Mouse (Mus musculus) CH12.LX (cell line): ENCODE results near the gene Gcm1. TPM values are rescaled to one million over a fixed set of nuclear protein-coding genes. Genes with fewer than 3 reads are reported as not detected.

ENCODE experiments used
- DNase-seq: peaks from one replicate; pipeline ENCODE4 v3.0.0-alpha.2; 2013; ENCODE audit errors: extremely low read depth
- H3K27ac ChIP-seq: 2 replicates; pipeline ENCODE4 v1.5.1; 2012; ENCODE audit warnings: low read depth, mild to moderate bottlenecking, control low read depth, moderate library complexity; ENCODE audit not compliant: insufficient read depth
- H3K27me3 ChIP-seq: replicated peaks from 2 replicates; pipeline ENCODE3; 2012; ENCODE audit warnings: inconsistent platforms
- H3K36me3 ChIP-seq, 2 experiments: replicated peaks in 1 of 2; 2 replicates each; pipeline versions ENCODE3 to v1.6.1; 2012; ENCODE audit warnings: inconsistent platforms in 1 of 2, low read length in 1 of 2, mild to moderate bottlenecking in 1 of 2, mixed read lengths in 1 of 2, moderate library complexity in 1 of 2; ENCODE audit not compliant: control insufficient read depth in 1 of 2, insufficient read depth in 1 of 2
- H3K4me1 ChIP-seq, 2 experiments: 2 replicates each; pipeline ENCODE4 v1.6.1; 2012; ENCODE audit warnings: inconsistent platforms in 1 of 2, moderate library complexity in 1 of 2; ENCODE audit not compliant: insufficient read depth in 2 of 2, control insufficient read depth in 1 of 2
- H3K4me2 ChIP-seq: 2 replicates; pipeline ENCODE4 v1.6.1; 2012; ENCODE audit warnings: low read depth, mild to moderate bottlenecking, control low read depth; ENCODE audit not compliant: poor library complexity, insufficient read depth, severe bottlenecking
- H3K4me3 ChIP-seq, 3 experiments: fragments of 150-350 bp in 1 of 3; sonication (generic) in 1 of 3; replicated peaks in 1 of 3; 2 replicates each; pipeline versions ENCODE3 to v1.5.1; 2011 to 2012; ENCODE audit warnings: low read depth in 2 of 3, low read length in 2 of 3, mild to moderate bottlenecking in 2 of 3, moderate library complexity in 2 of 3, control low read depth in 1 of 3, improper control_type of control experiment in 1 of 3, inconsistent platforms in 1 of 3, mixed read lengths in 1 of 3; ENCODE audit not compliant: poor library complexity in 1 of 3
- H3K79me2 ChIP-seq: replicated peaks from 2 replicates; pipeline ENCODE4 v1.6.1; 2012; ENCODE audit warnings: mild to moderate bottlenecking, moderate library complexity; ENCODE audit not compliant: control insufficient read depth, poor library complexity, insufficient read depth, severe bottlenecking; ENCODE audit errors: extremely low read depth
- H3K9ac ChIP-seq: 2 replicates; pipeline ENCODE4 v1.6.1; 2012; ENCODE audit warnings: low read depth, mild to moderate bottlenecking, control low read depth, moderate library complexity; ENCODE audit not compliant: insufficient read depth
- H3K9me3 ChIP-seq: replicated peaks from 2 replicates; pipeline ENCODE3; 2012; ENCODE audit warnings: low read length, inconsistent platforms, mixed read lengths
- BHLHE40 ChIP-seq: IDR thresholded peaks from 2 replicates; pipeline ENCODE4 v1.6.1; 2011; ENCODE audit warnings: mild to moderate bottlenecking, low read depth, low read length, improper control_type of control experiment
- CTCF ChIP-seq, 2 experiments: IDR thresholded peaks in 1 of 2; conservative IDR thresholded peaks in 1 of 2; 2 replicates each; pipeline ENCODE4 v1.5.1; 2011 to 2012; ENCODE audit warnings: low read depth in 2 of 2, low read length in 2 of 2, improper control_type of control experiment in 1 of 2, inconsistent platforms in 1 of 2, mild to moderate bottlenecking in 1 of 2, moderate library complexity in 1 of 2
- GABPA ChIP-seq: IDR thresholded peaks from 2 replicates; pipeline ENCODE4 v1.6.1; 2012; ENCODE audit warnings: low read depth, low read length, improper control_type of control experiment, inconsistent platforms; ENCODE audit not compliant: insufficient replicate concordance
- HCFC1 ChIP-seq: IDR thresholded peaks from 2 replicates; pipeline ENCODE4 v1.6.1; 2012; ENCODE audit warnings: low read depth, mild to moderate bottlenecking, inconsistent platforms, low read length, improper control_type of control experiment
- IRF4 ChIP-seq: IDR thresholded peaks from 2 replicates; pipeline ENCODE4 v1.6.1; 2014; ENCODE audit warnings: low read depth, mild to moderate bottlenecking, inconsistent platforms, low read length, improper control_type of control experiment
- JUND ChIP-seq: conservative IDR thresholded peaks from 2 replicates; pipeline ENCODE4 v1.6.1; 2011; ENCODE audit warnings: low read depth, low read length, improper control_type of control experiment
- KAT2A ChIP-seq: IDR thresholded peaks from 2 replicates; pipeline ENCODE4 v1.6.1; 2012; ENCODE audit warnings: low read length, improper control_type of control experiment, inconsistent platforms; ENCODE audit not compliant: insufficient replicate concordance
- MAFK ChIP-seq: IDR thresholded peaks from 2 replicates; pipeline ENCODE4 v1.6.1; 2011; ENCODE audit warnings: low read length, improper control_type of control experiment; ENCODE audit not compliant: insufficient replicate concordance
- MAX ChIP-seq: IDR thresholded peaks from 2 replicates; pipeline ENCODE4 v1.6.1; 2011; ENCODE audit warnings: low read length, improper control_type of control experiment
- MEF2A ChIP-seq: IDR thresholded peaks from 2 replicates; pipeline ENCODE4 v1.6.1; 2014; ENCODE audit warnings: low read depth, mild to moderate bottlenecking, inconsistent platforms, low read length, improper control_type of control experiment, borderline replicate concordance
- NELFE ChIP-seq: IDR thresholded peaks from 2 replicates; pipeline ENCODE4 v1.6.1; 2011; ENCODE audit warnings: low read depth, low read length, improper control_type of control experiment
- PAX5 ChIP-seq: IDR thresholded peaks from 2 replicates; pipeline ENCODE4 v1.6.1; 2012; ENCODE audit warnings: low read length, inconsistent platforms, mixed read lengths
- POLR2A ChIP-seq: IDR thresholded peaks from 2 replicates; pipeline ENCODE4 v1.6.1; 2011; ENCODE audit warnings: low read depth, mild to moderate bottlenecking, improper control_type of control experiment, low read length
- RAD21 ChIP-seq: IDR thresholded peaks from 2 replicates; pipeline ENCODE4 v1.6.1; 2011; ENCODE audit warnings: low read depth, mild to moderate bottlenecking, low read length, improper control_type of control experiment, moderate library complexity
- SIN3A ChIP-seq: IDR thresholded peaks from 2 replicates; pipeline ENCODE4 v1.6.1; 2012; ENCODE audit warnings: low read length, improper control_type of control experiment, inconsistent platforms
- SMC3 ChIP-seq: IDR thresholded peaks from 2 replicates; pipeline ENCODE4 v1.6.1; 2011; ENCODE audit warnings: low read depth, low read length, improper control_type of control experiment
- TCF12 ChIP-seq: IDR thresholded peaks from 2 replicates; pipeline ENCODE4 v1.6.1; 2014; ENCODE audit warnings: low read depth, mild to moderate bottlenecking, inconsistent platforms, low read length, improper control_type of control experiment
- USF1 ChIP-seq: IDR thresholded peaks from 2 replicates; pipeline ENCODE4 v1.6.1; 2014; ENCODE audit warnings: low read depth, mild to moderate bottlenecking, inconsistent platforms, low read length, improper control_type of control experiment
- ZC3H11A ChIP-seq: IDR thresholded peaks from 2 replicates; pipeline ENCODE4 v1.6.1; 2012; ENCODE audit warnings: low read depth, mild to moderate bottlenecking, inconsistent platforms, low read length, improper control_type of control experiment
- ZKSCAN1 ChIP-seq: IDR thresholded peaks from 2 replicates; pipeline ENCODE4 v1.6.1; 2012; ENCODE audit warnings: low read depth, inconsistent platforms, low read length, improper control_type of control experiment, borderline replicate concordance
- ZNF384 ChIP-seq: IDR thresholded peaks from 2 replicates; pipeline ENCODE4 v1.6.1; 2012; ENCODE audit warnings: low read depth, low read length, improper control_type of control experiment, inconsistent platforms
- dilution Hi-C: fragments of 300-500 bp; cut with MboI; formaldehyde crosslinking; loops from 2 replicates; pipeline ENCODE4 v1.14.3; 2020; ENCODE audit warnings: low sequenced_read_pairs; ENCODE audit not compliant: extremely low pct_unique_long_range_greater_than_20kb, extremely low pct_ligation_motif_present
- in situ Hi-C: fragments of 300-500 bp; cut with MboI; formaldehyde crosslinking; loops from 3 replicates; pipeline ENCODE4 v1.14.3; 2019; ENCODE audit warnings: low sequenced_read_pairs, low pct_ligation_motif_present, low pct_unique_long_range_greater_than_20kb, mixed read lengths
- polyA plus RNA-seq: library from polyadenylated mRNA; unstranded; fragments of >175 nt; gene quantifications from 2 replicates; pipeline ENCODE4 v1.2.1, GENCODE M21; 2012; ENCODE audit warnings: low read depth; ENCODE audit not compliant: insufficient read length
- total RNA-seq, 2 experiments: library from RNA; depleted of rRNA; stranded (reverse); fragments of 300-350 nt in 1 of 2; fragments of >200 nt in 1 of 2; gene quantifications; 2 replicates each; pipeline ENCODE4 v1.2.3; 2012 to 2014

Gcm1 gene
- total and polyA plus RNA-seq, 3 experiments: not detected

- dilution Hi-C loops: no loop called here
- TF ChIP-seq HCFC1 (no peak), ZKSCAN1 (no peak), RAD21 (peak; percentile 34), ZC3H11A (no peak), USF1 (no peak), PAX5 (no peak), CTCF (conservative IDR thresholded peaks at IDR 0.05 in 1 of 2, IDR thresholded peaks at IDR 0.05 in 1 of 2; ENCODE audit: low read depth in 2 of 2, low read length in 2 of 2) (peak in 1 of 2 experiments; percentile 54; a peak in 2 of 4 replicates), MAFK (no peak), TCF12 (no peak), SMC3 (peak; percentile 35; the same call in 1 of the 2 replicates), NELFE (no peak), GABPA (no peak), MEF2A (no peak), IRF4 (no peak), JUND (no peak), POLR2A (no peak), KAT2A (no peak), ZNF384 (no peak), SIN3A (no peak)
- TF ChIP-seq, all 38 proteins: peak for 3
- in situ Hi-C loops: no loop called here
- no peaks in the 10 kb centered on the region for H3K27me3 ChIP-seq
- no peak overlapping the region for H3K4me3 ChIP-seq
- peaks cover 11% of the 10 kb centered on the region for H3K9me3 ChIP-seq
- peaks cover 43 to 79% of the 10 kb centered on the region in 2 experiments for H3K36me3 ChIP-seq
- no peak overlapping the region for H3K27ac ChIP-seq
- H3K9ac ChIP-seq: no peak overlapping the region
- no peak for DNase-seq
- H3K4me2 ChIP-seq: no peak overlapping the region
- no peaks in the 10 kb centered on the region for H3K79me2 ChIP-seq
- H3K4me1 ChIP-seq: peaks cover 0 to 11% of the 10 kb centered on the region in 2 experiments; a peak in 2 of 4 replicates
Measured at GRCm38 (mm10) chr9:78096376-78096775, 44.7 kb downstream of the Gcm1 start.

- no peak for TF ChIP-seq BHLHE40
- TF ChIP-seq MAX: no peak
- TF ChIP-seq USF1: no peak
- TF ChIP-seq RAD21: no peak
- Histone ChIP-seq H3K79me2 (no peaks in the 10 kb centered on the region; the same call in 1 of the 2 replicates), H3K9ac (no peak overlapping the region), H3K27ac (no peak overlapping the region), H3K4me3 (no peak overlapping the region), H3K9me3 (peaks cover 11% of the 10 kb centered on the region), H3K27me3 (no peaks in the 10 kb centered on the region), H3K36me3 (peaks cover 36 to 65% of the 10 kb centered on the region in 2 experiments), H3K4me1 (peaks cover 0 to 29% of the 10 kb centered on the region in 2 experiments; a peak in 2 of 4 replicates), H3K4me2 (no peak overlapping the region)
- dilution Hi-C loops: no loop called here
- no peak for DNase-seq
- in situ Hi-C loops: no loop called here
Measured at GRCm38 (mm10) chr9:78100956-78101355, 49.2 kb downstream of the Gcm1 start.
